7 mouse cellular contexts compared by ENCODE assay signal in the genomic region with DNA sequence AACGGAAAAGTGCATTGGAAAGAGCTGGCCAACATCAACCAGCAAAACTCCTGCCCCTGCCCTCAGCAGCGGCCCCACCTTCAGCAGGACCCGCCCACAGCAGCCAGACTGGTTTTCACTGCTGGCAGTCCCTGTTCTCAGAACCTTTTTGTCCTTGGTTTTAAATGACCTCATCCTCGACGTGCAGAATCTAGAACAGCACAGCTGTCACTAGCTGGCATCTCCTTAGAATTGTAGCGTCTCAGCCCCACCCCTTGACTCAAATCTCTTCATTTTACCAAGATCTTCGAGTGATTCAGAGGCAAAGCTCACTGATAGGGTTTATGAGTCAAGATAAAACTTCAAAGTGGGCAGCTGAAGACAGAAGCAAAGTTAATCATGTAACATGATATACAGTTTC. TPM values are rescaled to one million over a fixed set of nuclear protein-coding genes. Genes with fewer than 3 reads are reported as not detected.
DNase-seq lines count a peak whose midpoint lies in the region; ATAC-seq and TF ChIP-seq lines count a peak whose summit lies in the region.

No protein-coding gene starts in this region.

- 15% methylated on average over 7 of the region's 7 CpGs for WGBS in heart, embryonic 10.5 days
- 20% methylated on average over 7 of the region's 7 CpGs for WGBS in limb, embryonic 14.5 days
- 44% methylated on average over 7 of the region's 7 CpGs for WGBS in thymus, adult 2 months

- no peak for ATAC-seq in limb, embryonic 14.5 days (ENCODE audit: low FRiP score, low read depth)

- 0 out of 2 replicates have a peak overlapping the region, but pooled peaks have one; percentile 2 for H3K4me2 ChIP-seq in limb, embryonic 14.5 days (replicated peaks; ENCODE audit: low read depth, low read length, severe bottlenecking)

- H3K27ac ChIP-seq in heart, embryonic 10.5 days: peak overlapping the region; percentile 78
- no peak overlapping the region for H3K27ac ChIP-seq in limb, embryonic 14.5 days (replicated peaks; ENCODE audit: low read depth, low read length)
- no peak overlapping the region for H3K27ac ChIP-seq in thymus, adult 2 months (ENCODE audit: control insufficient read depth, insufficient read depth, low read length)

- no peak overlapping the region for H3K9ac ChIP-seq in limb, embryonic 14.5 days (ENCODE audit: low read depth, low read length, severe bottlenecking)

- TF ChIP-seq CTCF in thymus, adult 2 months (IDR thresholded peaks at IDR 0.05; ENCODE audit: borderline replicate concordance, control insufficient read depth, extremely low read depth, insufficient read depth, low read length, poor library complexity): no peak

- no peaks in the 10 kb centered on the region for H3K9me3 ChIP-seq in heart, embryonic 10.5 days
- no peaks in the 10 kb centered on the region for H3K9me3 ChIP-seq in limb, embryonic 14.5 days (ENCODE audit: control insufficient read depth, low read length)

- TF ChIP-seq POLR2A in limb, embryonic 14.5 days (IDR thresholded peaks at IDR 0.05; ENCODE audit: borderline replicate concordance, extremely low read depth, insufficient read depth, insufficient read length): no peak
- no peak for TF ChIP-seq POLR2A in thymus, adult 2 months (IDR thresholded peaks at IDR 0.05; ENCODE audit: control insufficient read depth, extremely low read depth, insufficient read depth, low read length, poor library complexity)

- no peak overlapping the region for H3K4me3 ChIP-seq in heart, embryonic 10.5 days
- H3K4me3 ChIP-seq in limb, embryonic 14.5 days (replicated peaks; ENCODE audit: low read length): no peak overlapping the region
- no peak overlapping the region for H3K4me3 ChIP-seq in thymus, adult 2 months (ENCODE audit: control insufficient read depth, insufficient read depth, low read length)

- DNase-seq in 416B (ENCODE audit: low read depth): peak; percentile 64
- DNase-seq in ES-CJ7 (ENCODE audit: low read depth, low spot score): peak; percentile 8
- peak; percentile 78 for DNase-seq in heart, embryonic 10.5 days (ENCODE audit: low spot score)
- peak; percentile 27 for DNase-seq in limb, embryonic 14.5 days (ENCODE audit: low spot score)
- no peak for DNase-seq in cerebellum, adult 18-20 months
- no peak for DNase-seq in thymus, adult 2 months
- DNase-seq in cerebellum, postnatal 4 days (ENCODE audit: low spot score in 2 of 2): no peak

- peaks cover 38% of the 10 kb centered on the region for H3K4me1 ChIP-seq in heart, embryonic 10.5 days
- H3K4me1 ChIP-seq in limb, embryonic 14.5 days (ENCODE audit: control insufficient read depth, insufficient read depth, low read length): peaks cover 7% of the 10 kb centered on the region
- peaks cover 4% of the 10 kb centered on the region; the same call in 1 of the 2 replicates for H3K4me1 ChIP-seq in thymus, adult 2 months (replicated peaks; ENCODE audit: control insufficient read depth, insufficient read depth, low read length)

- H3K36me3 ChIP-seq in heart, embryonic 10.5 days: no peaks in the 10 kb centered on the region
- no peaks in the 10 kb centered on the region for H3K36me3 ChIP-seq in limb, embryonic 14.5 days (ENCODE audit: control insufficient read depth, insufficient read depth, low read length)
- no peaks in the 10 kb centered on the region for H3K36me3 ChIP-seq in thymus, adult 2 months (ENCODE audit: control insufficient read depth, insufficient read depth, low read length)

- no peaks in the 10 kb centered on the region for H3K27me3 ChIP-seq in heart, embryonic 10.5 days (ENCODE audit: insufficient read depth, poor library complexity, severe bottlenecking)
- H3K27me3 ChIP-seq in limb, embryonic 14.5 days (ENCODE audit: control insufficient read depth, insufficient read depth, low read length): no peaks in the 10 kb centered on the region
- no peaks in the 10 kb centered on the region for H3K27me3 ChIP-seq in thymus, adult 2 months (ENCODE audit: control insufficient read depth, insufficient read depth, low read length)

RNA-seq across cellular contexts. Expression of gene Akap13, which starts 57.8 kb away (rescaled TPM):
- 37.6 and 57.9 TPM in 2 replicates for polyA plus RNA-seq in heart, embryonic 10.5 days (2016; fragmentation: Nextera tagmentation; extraction: Ambion mirVana)
- polyA plus RNA-seq in limb, embryonic 14.5 days (2012; rRNA removed): 18.7 and 20.3 TPM in 2 replicates
- 50.3 and 51.4 TPM in 2 replicates for polyA plus RNA-seq in limb, embryonic 14.5 days (2014; fragmentation: Nextera tagmentation; extraction: Ambion mirVana)
- 47.8 and 49.4 TPM in 2 replicates for polyA plus RNA-seq in thymus, adult 2 months (2012; rRNA removed)

Comparison
In these comparisons a context has a peak if more than half of its experiments do, and no peak if none do; other contexts are left out.
1. DNase-seq: peak in 416B (single experiment), ES-CJ7 (single experiment), heart, embryonic 10.5 days (single experiment) and limb, embryonic 14.5 days (single experiment); none in cerebellum, adult 18-20 months (0 of 2), thymus, adult 2 months (single experiment) and cerebellum, postnatal 4 days (0 of 2).